Mouse (Mus musculus): ENCODE measurements at regions not wholly inside any gene's neighbourhood (a gene's known extent, or its start where the extent isn't known, plus 50 kb on each side); places are given as distances from the start of the nearest gene placed in this dataset.
"Not testable (repeated sequence)": the region's sequence is repeated elsewhere in the genome, so short reads cannot be mapped to it uniquely, and the experiment has no call there.

DNA sequence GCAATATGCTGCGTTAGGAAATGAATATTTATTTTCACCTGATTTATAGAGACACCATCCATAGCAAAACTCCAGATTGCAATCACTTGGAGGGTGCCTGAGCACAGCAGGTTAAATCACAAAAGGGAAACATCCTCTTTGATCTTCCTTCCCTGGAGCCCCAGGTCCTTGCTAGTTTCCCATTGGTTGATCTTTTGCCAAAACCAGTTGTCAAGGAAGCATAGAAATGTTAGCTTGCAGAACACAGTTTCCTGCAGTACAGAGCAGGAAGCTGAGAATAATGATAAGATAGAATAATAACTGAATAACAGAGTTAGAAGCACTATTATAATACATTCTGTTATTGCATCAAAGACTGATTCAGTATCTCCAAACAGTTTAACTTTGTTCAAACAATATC lies 231.5 kb upstream of the Nrxn1 start:
- no peaks in the 10 kb centered on the region for H3K36me3 ChIP-seq (ENCODE audit: control insufficient read depth, insufficient read depth, low read length)
- no peaks in the 10 kb centered on the region for H3K9me3 ChIP-seq (ENCODE audit: control insufficient read depth, low read length)
- DNase-seq (ENCODE audit: low spot score) (peak; percentile 25), ATAC-seq (ENCODE audit: low read depth) (no peak)
- no peak overlapping the region for H3K9ac ChIP-seq (ENCODE audit: low read depth, low read length)
- no peaks in the 10 kb centered on the region; the same call in 1 of the 2 replicates for H3K4me1 ChIP-seq (ENCODE audit: control insufficient read depth, insufficient read depth, low read length)
- WGBS, result 58% methylated on average over 1 of the region's 1 CpGs
- H3K27ac ChIP-seq (replicated peaks; ENCODE audit: low read depth, low read length), result no peak overlapping the region
- H3K27me3 ChIP-seq (replicated peaks; ENCODE audit: control insufficient read depth, insufficient read depth, low read length), result no peaks in the 10 kb centered on the region
- H3K4me2 ChIP-seq (ENCODE audit: low read depth, low read length), result no peak overlapping the region
- H3K4me3 ChIP-seq (ENCODE audit: low read depth, low read length), result no peak overlapping the region

DNA sequence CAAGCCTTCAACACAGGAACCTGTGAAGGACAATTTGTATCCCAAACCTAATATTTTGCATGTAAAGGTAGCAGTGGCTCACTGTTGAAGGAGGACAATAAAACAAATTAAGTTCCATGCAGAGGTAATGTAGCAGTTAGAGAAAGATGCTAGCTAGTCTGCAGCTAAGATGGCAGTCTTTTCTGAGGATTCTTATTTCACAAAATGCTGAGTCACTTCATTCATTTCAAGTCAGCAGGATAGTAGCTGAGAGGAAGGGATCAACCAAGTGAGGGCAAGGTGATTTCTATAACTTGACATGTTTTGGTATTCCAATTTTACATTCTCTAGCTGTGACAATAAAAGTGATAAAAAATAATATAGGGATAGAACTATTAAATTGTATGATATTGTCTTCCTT lies 194.0 kb upstream of the Nrxn1 start:
- no peak overlapping the region for H3K4me2 ChIP-seq (ENCODE audit: low read depth, low read length)
- H3K4me1 ChIP-seq (ENCODE audit: control insufficient read depth, insufficient read depth, low read length), result no peaks in the 10 kb centered on the region
- no peak overlapping the region for H3K27ac ChIP-seq (replicated peaks; ENCODE audit: low read depth, low read length)
- ATAC-seq (ENCODE audit: low read depth), result no peak
- no peak overlapping the region for H3K4me3 ChIP-seq (ENCODE audit: low read depth, low read length)
- H3K27me3 ChIP-seq (replicated peaks; ENCODE audit: control insufficient read depth, insufficient read depth, low read length), result no peaks in the 10 kb centered on the region
- no peak for DNase-seq (ENCODE audit: low spot score)
- H3K9ac ChIP-seq (ENCODE audit: low read depth, low read length), result no peak overlapping the region
- no peaks in the 10 kb centered on the region for H3K36me3 ChIP-seq (ENCODE audit: control insufficient read depth, insufficient read depth, low read length)
- H3K9me3 ChIP-seq (ENCODE audit: control insufficient read depth, low read length), result no peaks in the 10 kb centered on the region

GRCm38 (mm10) chr17:91274378-91274777 lies 181.5 kb upstream of the Nrxn1 start:
- H3K27me3 ChIP-seq (replicated peaks; ENCODE audit: control insufficient read depth, insufficient read depth, low read length), result no peaks in the 10 kb centered on the region
- no peaks in the 10 kb centered on the region for H3K9me3 ChIP-seq (ENCODE audit: control insufficient read depth, low read length)
- no peak overlapping the region for H3K27ac ChIP-seq (replicated peaks; ENCODE audit: low read depth, low read length)
- 71% methylated on average over 1 of the region's 1 CpGs for WGBS
- H3K4me2 ChIP-seq (ENCODE audit: low read depth, low read length), result no peak overlapping the region
- no peak overlapping the region for H3K4me3 ChIP-seq (ENCODE audit: low read depth, low read length)
- H3K4me1 ChIP-seq (ENCODE audit: control insufficient read depth, insufficient read depth, low read length), result no peaks in the 10 kb centered on the region
- H3K36me3 ChIP-seq (ENCODE audit: control insufficient read depth, insufficient read depth, low read length), result no peaks in the 10 kb centered on the region
- ATAC-seq (ENCODE audit: low read depth) (no peak), DNase-seq (ENCODE audit: low spot score) (no peak)
- no peak overlapping the region for H3K9ac ChIP-seq (ENCODE audit: low read depth, low read length)

- Histone ChIP-seq H3K9ac (ENCODE audit: low read depth, low read length) (no peak overlapping the region), H3K27ac (replicated peaks; ENCODE audit: low read depth, low read length) (no peak overlapping the region), H3K4me1 (ENCODE audit: control insufficient read depth, insufficient read depth, low read length) (no peaks in the 10 kb centered on the region), H3K36me3 (ENCODE audit: control insufficient read depth, insufficient read depth, low read length) (no peaks in the 10 kb centered on the region), H3K4me3 (ENCODE audit: low read depth, low read length) (no peak overlapping the region), H3K4me2 (ENCODE audit: low read depth, low read length) (no peak overlapping the region), H3K27me3 (replicated peaks; ENCODE audit: control insufficient read depth, insufficient read depth, low read length) (no peaks in the 10 kb centered on the region), H3K9me3 (ENCODE audit: control insufficient read depth, low read length) (no peaks in the 10 kb centered on the region)
- ATAC-seq (ENCODE audit: low read depth), result no peak
- WGBS, result 100% methylated on average over 2 of the region's 2 CpGs
- no peak for DNase-seq (ENCODE audit: low spot score)
Measured at GRCm38 (mm10) chr17:91238719-91239118, 145.8 kb upstream of the Nrxn1 start.

- not testable (repeated sequence) for H3K9me3 ChIP-seq (ENCODE audit: control insufficient read depth, low read length); ATAC-seq (ENCODE audit: low read depth); H3K4me1 ChIP-seq (ENCODE audit: control insufficient read depth, insufficient read depth, low read length); H3K27ac ChIP-seq (replicated peaks; ENCODE audit: low read depth, low read length); H3K27me3 ChIP-seq (replicated peaks; ENCODE audit: control insufficient read depth, insufficient read depth, low read length); H3K4me3 ChIP-seq (ENCODE audit: low read depth, low read length); H3K36me3 ChIP-seq (ENCODE audit: control insufficient read depth, insufficient read depth, low read length); H3K9ac ChIP-seq (ENCODE audit: low read depth, low read length); DNase-seq (ENCODE audit: low spot score); H3K4me2 ChIP-seq (ENCODE audit: low read depth, low read length)
- WGBS, result 94% methylated on average over 14 of the region's 14 CpGs
Measured at GRCm38 (mm10) chr17:91236653-91237052, 143.8 kb upstream of the Nrxn1 start.

DNA sequence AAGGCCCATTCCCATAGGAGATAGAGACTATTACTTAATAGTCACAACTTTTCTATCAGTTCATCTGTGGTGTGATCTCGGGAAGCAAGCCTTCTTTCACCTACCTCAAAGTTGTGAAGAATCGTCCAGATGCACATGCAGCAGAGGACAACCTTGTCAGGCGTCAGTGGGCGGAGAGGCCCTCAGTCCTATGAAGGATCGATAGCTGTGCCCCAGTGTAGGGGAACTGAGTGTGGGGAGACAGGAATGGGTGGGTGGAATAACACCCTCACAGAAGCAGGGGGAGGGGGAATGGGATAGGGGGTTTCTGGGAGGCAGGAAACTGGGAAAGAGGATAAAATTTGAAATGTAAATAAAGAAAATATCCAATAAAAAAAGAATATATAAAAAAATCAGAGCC lies 133.5 kb upstream of the Nrxn1 start:
- Histone ChIP-seq H3K4me3 (ENCODE audit: low read depth, low read length) (no peak overlapping the region), H3K4me2 (ENCODE audit: low read depth, low read length) (no peak overlapping the region), H3K9me3 (ENCODE audit: control insufficient read depth, low read length) (no peaks in the 10 kb centered on the region)

DNA sequence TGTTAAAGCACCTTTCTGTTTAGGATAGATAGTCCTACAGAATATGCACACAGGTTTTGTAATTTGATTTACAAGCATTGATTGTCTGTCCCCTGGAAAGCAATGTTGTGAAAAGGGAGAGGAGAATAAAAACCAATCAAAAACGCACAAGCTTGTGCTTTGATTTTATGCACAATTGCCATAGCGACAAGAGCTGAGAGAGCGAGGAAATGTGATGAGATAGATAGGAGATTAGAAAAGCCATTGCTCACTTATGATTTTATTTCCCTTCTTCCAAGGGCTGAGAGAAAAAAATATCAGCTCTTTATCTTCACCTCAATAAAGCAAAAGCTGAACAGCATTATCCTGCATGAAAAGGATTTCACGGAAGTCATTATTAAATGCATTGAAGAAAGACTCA lies 133.0 kb upstream of the Nrxn1 start:
- ATAC-seq (ENCODE audit: low read depth) (no peak), DNase-seq (ENCODE audit: low spot score) (no peak)
- H3K9ac ChIP-seq (ENCODE audit: low read depth, low read length), result no peak overlapping the region
- H3K4me1 ChIP-seq (ENCODE audit: control insufficient read depth, insufficient read depth, low read length), result no peaks in the 10 kb centered on the region
- H3K27ac ChIP-seq (replicated peaks; ENCODE audit: low read depth, low read length), result no peak overlapping the region
- H3K4me3 ChIP-seq (ENCODE audit: low read depth, low read length), result no peak overlapping the region
- WGBS, result 84% methylated on average over 4 of the region's 4 CpGs
- no peaks in the 10 kb centered on the region for H3K27me3 ChIP-seq (replicated peaks; ENCODE audit: control insufficient read depth, insufficient read depth, low read length)
- H3K9me3 ChIP-seq (ENCODE audit: control insufficient read depth, low read length), result no peaks in the 10 kb centered on the region
- no peak overlapping the region for H3K4me2 ChIP-seq (ENCODE audit: low read depth, low read length)
- H3K36me3 ChIP-seq (ENCODE audit: control insufficient read depth, insufficient read depth, low read length), result no peaks in the 10 kb centered on the region

More for the DNA sequence above, 133.5 kb upstream of the Nrxn1 start:
- Histone ChIP-seq H3K4me1 (ENCODE audit: control insufficient read depth, insufficient read depth, low read length) (no peaks in the 10 kb centered on the region), H3K9ac (ENCODE audit: low read depth, low read length) (no peak overlapping the region), H3K27ac (replicated peaks; ENCODE audit: low read depth, low read length) (no peak overlapping the region), H3K27me3 (replicated peaks; ENCODE audit: control insufficient read depth, insufficient read depth, low read length) (no peaks in the 10 kb centered on the region), H3K36me3 (ENCODE audit: control insufficient read depth, insufficient read depth, low read length) (no peaks in the 10 kb centered on the region)
- DNase-seq (ENCODE audit: low spot score) (no peak), ATAC-seq (ENCODE audit: low read depth) (no peak)
- WGBS, result 80% methylated on average over 5 of the region's 5 CpGs

- no peak overlapping the region for H3K9ac ChIP-seq (ENCODE audit: low read depth, low read length)
- H3K4me2 ChIP-seq (ENCODE audit: low read depth, low read length), result no peak overlapping the region
- no peaks in the 10 kb centered on the region for H3K9me3 ChIP-seq (ENCODE audit: control insufficient read depth, low read length)
- no peaks in the 10 kb centered on the region for H3K36me3 ChIP-seq (ENCODE audit: control insufficient read depth, insufficient read depth, low read length)
- H3K27me3 ChIP-seq (replicated peaks; ENCODE audit: control insufficient read depth, insufficient read depth, low read length), result no peaks in the 10 kb centered on the region
- no peaks in the 10 kb centered on the region for H3K4me1 ChIP-seq (ENCODE audit: control insufficient read depth, insufficient read depth, low read length)
- no peak overlapping the region for H3K4me3 ChIP-seq (ENCODE audit: low read depth, low read length)
- ATAC-seq (ENCODE audit: low read depth) (no peak), DNase-seq (ENCODE audit: low spot score) (peak; percentile 15)
- H3K27ac ChIP-seq (replicated peaks; ENCODE audit: low read depth, low read length), result no peak overlapping the region
Measured at GRCm38 (mm10) chr17:91216429-91216828, 123.6 kb upstream of the Nrxn1 start.

DNA sequence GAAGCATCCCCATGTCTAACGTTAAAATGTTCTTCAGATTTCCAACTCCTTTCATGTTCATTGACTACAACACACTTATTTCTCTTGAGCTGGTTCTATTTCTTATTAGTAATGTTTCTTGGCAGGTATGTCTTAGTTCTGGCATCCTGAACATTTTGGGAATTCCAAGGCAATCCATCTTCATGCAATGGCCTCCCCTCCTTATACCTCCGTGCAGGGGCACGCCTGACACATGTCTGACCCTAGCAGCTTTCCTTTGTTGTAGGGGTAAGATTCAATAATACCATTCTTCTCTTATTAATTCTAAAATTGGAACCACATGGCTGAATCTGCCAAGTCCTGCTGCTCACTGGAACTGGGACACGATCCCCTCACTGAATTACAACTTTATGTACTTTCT lies 89.7 kb upstream of the Nrxn1 start:
- 47% methylated on average over 4 of the region's 4 CpGs for WGBS

More for the DNA sequence above, 89.7 kb upstream of the Nrxn1 start:
- H3K27me3 ChIP-seq (replicated peaks; ENCODE audit: control insufficient read depth, insufficient read depth, low read length), result no peaks in the 10 kb centered on the region
- H3K9me3 ChIP-seq (ENCODE audit: control insufficient read depth, low read length), result no peaks in the 10 kb centered on the region
- H3K27ac ChIP-seq (replicated peaks; ENCODE audit: low read depth, low read length), result no peak overlapping the region
- H3K4me2 ChIP-seq (ENCODE audit: low read depth, low read length), result no peak overlapping the region
- no peak overlapping the region for H3K9ac ChIP-seq (ENCODE audit: low read depth, low read length)
- no peaks in the 10 kb centered on the region for H3K36me3 ChIP-seq (ENCODE audit: control insufficient read depth, insufficient read depth, low read length)
- H3K4me3 ChIP-seq (ENCODE audit: low read depth, low read length), result no peak overlapping the region
- DNase-seq (ENCODE audit: low spot score) (no peak), ATAC-seq (ENCODE audit: low read depth) (no peak)
- H3K4me1 ChIP-seq (ENCODE audit: control insufficient read depth, insufficient read depth, low read length), result no peaks in the 10 kb centered on the region

All from embryonic facial prominence, embryonic 14.5 days (tissue).